Mouse (Mus musculus) cerebellum, adult 2 months (tissue): Measurements from ENCODE around the gene Nckap1l. TPM values are rescaled to one million over a fixed set of nuclear protein-coding genes. Genes with fewer than 3 reads are reported as not detected.

Source experiments
- DNase-seq, 2 experiments: peaks; one replicate each; pipeline ENCODE4 v3.0.0; 2021
- H3K27ac ChIP-seq: fragments of 200-500 bp; 2 replicates; pipeline ENCODE4 v1.5.1; 2012; ENCODE audit warnings: low read length, control low read depth, inconsistent platforms; ENCODE audit not compliant: insufficient read depth
- H3K27me3 ChIP-seq: fragments of 200-500 bp; 2 replicates; pipeline ENCODE4 v1.6.1; 2012; ENCODE audit warnings: inconsistent platforms, mild to moderate bottlenecking, low read length, moderate library complexity; ENCODE audit not compliant: control insufficient read depth, insufficient read depth
- H3K4me1 ChIP-seq: fragments of 200-500 bp; 2 replicates; pipeline ENCODE4 v1.6.1; 2011; ENCODE audit warnings: low read length; ENCODE audit not compliant: control insufficient read depth, insufficient read depth
- H3K4me3 ChIP-seq: fragments of 200-500 bp; replicated peaks from 2 replicates; pipeline ENCODE3; 2011; ENCODE audit warnings: mild to moderate bottlenecking, low read depth, low read length, control low read depth; ENCODE audit not compliant: insufficient read depth
- CTCF ChIP-seq: fragments of 200-500 bp; IDR thresholded peaks from 2 replicates; pipeline ENCODE4 v1.5.1; 2011; ENCODE audit warnings: low read depth, mild to moderate bottlenecking, control low read depth, low read length, moderate library complexity, borderline replicate concordance; ENCODE audit not compliant: insufficient read depth
- POLR2A ChIP-seq: fragments of 200-500 bp; IDR thresholded peaks from 2 replicates; pipeline ENCODE4 v1.6.1; 2011; ENCODE audit warnings: low read length, control low read depth, borderline replicate concordance; ENCODE audit not compliant: insufficient read depth
- WGBS: fragments of 180-500 bp; shearing (Covaris S2); methylation state at CpG from one replicate; pipeline ENCODE4 v1.1.7; 2018; 5-methylcytosine and 5-hydroxymethylcytosine counted together
- polyA plus RNA-seq: library from polyadenylated mRNA; depleted of rRNA; stranded (reverse); fragments of >200 nt; gene quantifications from 2 replicates; pipeline ENCODE4 v1.2.3, GENCODE M21; 2012

The Nckap1l gene
- polyA plus RNA-seq, 1 experiment: 2.2 TPM

GRCm38 (mm10) chr15:103471488-103472194 is 18.0 kb downstream of the Nckap1l start:
- Histone ChIP-seq H3K4me1 (no peaks in the 10 kb centered on the region), H3K27ac (no peak overlapping the region), H3K27me3 (no peaks in the 10 kb centered on the region; the same call in 1 of the 2 replicates), H3K4me3 (no peak overlapping the region)
- DNase-seq: no peak
- WGBS: 79% methylated on average over 7 of the region's 7 CpGs
- TF ChIP-seq POLR2A: no peak
- no peak for TF ChIP-seq CTCF

GRCm38 (mm10) chr15:103472265-103472664 is 18.7 kb downstream of the Nckap1l start:
- Histone ChIP-seq H3K4me3 (no peak overlapping the region), H3K27ac (no peak overlapping the region), H3K27me3 (no peaks in the 10 kb centered on the region; the same call in 1 of the 2 replicates), H3K4me1 (no peaks in the 10 kb centered on the region)
- no peak for DNase-seq
- WGBS: 54% methylated on average over 3 of the region's 3 CpGs
- TF ChIP-seq CTCF (no peak), POLR2A (no peak)

GRCm38 (mm10) chr15:103473182-103473581 is 19.6 kb downstream of the Nckap1l start:
- no peak for DNase-seq
- Histone ChIP-seq H3K4me1 (no peaks in the 10 kb centered on the region), H3K4me3 (no peak overlapping the region), H3K27me3 (no peaks in the 10 kb centered on the region; the same call in 1 of the 2 replicates), H3K27ac (no peak overlapping the region)
- no peak for TF ChIP-seq POLR2A
- TF ChIP-seq CTCF: no peak
- 80% methylated on average over 7 of the region's 7 CpGs for WGBS

GRCm38 (mm10) chr15:103473769-103474168 is 20.2 kb downstream of the Nckap1l start:
- H3K27me3 ChIP-seq: no peaks in the 10 kb centered on the region; the same call in 1 of the 2 replicates
- DNase-seq: no peak
- no peak overlapping the region for H3K27ac ChIP-seq
- no peaks in the 10 kb centered on the region for H3K4me1 ChIP-seq
- TF ChIP-seq CTCF (no peak), POLR2A (no peak)
- WGBS: 92% methylated on average over 5 of the region's 5 CpGs
- no peak overlapping the region for H3K4me3 ChIP-seq

- H3K4me1 ChIP-seq: no peaks in the 10 kb centered on the region
- WGBS: 86% methylated on average over 1 of the region's 1 CpGs
- DNase-seq: no peak
- H3K4me3 ChIP-seq: no peak overlapping the region
- no peak for TF ChIP-seq POLR2A
- TF ChIP-seq CTCF: no peak
- H3K27ac ChIP-seq: no peak overlapping the region
- H3K27me3 ChIP-seq: no peaks in the 10 kb centered on the region; the same call in 1 of the 2 replicates
These were observed 25.5 kb downstream of the Nckap1l start for GRCm38 (mm10) chr15:103479080-103479606.

- H3K27ac ChIP-seq: no peak overlapping the region
- no peak for TF ChIP-seq CTCF
- TF ChIP-seq POLR2A: no peak
- H3K27me3 ChIP-seq: no peaks in the 10 kb centered on the region; the same call in 1 of the 2 replicates
- WGBS: 92% methylated on average over 2 of the region's 2 CpGs
- H3K4me1 ChIP-seq: no peaks in the 10 kb centered on the region
- no peak overlapping the region for H3K4me3 ChIP-seq
- no peak for DNase-seq
These were observed 26.5 kb downstream of the Nckap1l start for GRCm38 (mm10) chr15:103480129-103480528.

GRCm38 (mm10) chr15:103482488-103482887 is 28.9 kb downstream of the Nckap1l start:
- TF ChIP-seq POLR2A (no peak), CTCF (no peak)
- WGBS: 9% methylated on average over 1 of the region's 1 CpGs
- H3K27ac ChIP-seq: no peak overlapping the region
- H3K4me1 ChIP-seq: no peaks in the 10 kb centered on the region
- H3K27me3 ChIP-seq: no peaks in the 10 kb centered on the region
- DNase-seq: no peak
- no peak overlapping the region for H3K4me3 ChIP-seq

- 72% methylated on average over 2 of the region's 2 CpGs for WGBS
These were observed 30.9 kb downstream of the Nckap1l start for GRCm38 (mm10) chr15:103484490-103484889.

More at GRCm38 (mm10) chr15:103484490-103484889, 30.9 kb downstream of the Nckap1l start:
- no peak for TF ChIP-seq POLR2A
- TF ChIP-seq CTCF: no peak
- no peaks in the 10 kb centered on the region for H3K27me3 ChIP-seq
- H3K4me3 ChIP-seq: no peak overlapping the region
- no peak for DNase-seq
- no peaks in the 10 kb centered on the region for H3K4me1 ChIP-seq
- H3K27ac ChIP-seq: no peak overlapping the region
